Mouse (Mus musculus) myocyte (in vitro differentiated cells): ENCODE measurements around the gene Cldn15. TPM values are rescaled to one million over a fixed set of nuclear protein-coding genes. Genes with fewer than 3 reads are reported as not detected.

Experiments used
- H3K27me3 ChIP-seq: one replicate; pipeline ENCODE4 v1.6.1; 2011; ENCODE audit not compliant: control insufficient read depth, insufficient read depth, insufficient read length
- H3K36me3 ChIP-seq: one replicate; pipeline ENCODE4 v1.6.1; 2011; ENCODE audit not compliant: control insufficient read depth, insufficient read depth
- H3K4me2 ChIP-seq: one replicate; pipeline ENCODE4 v1.6.1; 2011; ENCODE audit warnings: low read depth, control low read depth
- H3K4me3 ChIP-seq: one replicate; pipeline ENCODE4 v1.5.1; 2011; ENCODE audit warnings: mild to moderate bottlenecking, control low read depth, moderate library complexity
- H3K79me2 ChIP-seq: one replicate; pipeline ENCODE4 v1.6.1; 2011; ENCODE audit not compliant: control insufficient read depth, insufficient read depth
- H3ac ChIP-seq: one replicate; pipeline ENCODE4 v1.6.1; 2011; ENCODE audit not compliant: control insufficient read depth, insufficient read length
- CEBPB ChIP-seq: IDR thresholded peaks from 2 replicates; pipeline ENCODE4 v1.6.1; 2011; ENCODE audit warnings: mild to moderate bottlenecking, moderate library complexity; ENCODE audit not compliant: poor library complexity, insufficient read depth, severe bottlenecking
- E2F4 ChIP-seq: IDR thresholded peaks from one replicate; pipeline ENCODE4 v1.6.1; 2011; ENCODE audit warnings: mild to moderate bottlenecking, control low read depth, moderate library complexity; ENCODE audit not compliant: insufficient read depth
- MAX ChIP-seq: IDR thresholded peaks from one replicate; pipeline ENCODE4 v1.6.1; 2011; ENCODE audit warnings: low read depth, mild to moderate bottlenecking, control low read depth
- MYOD1 ChIP-seq, 3 experiments: IDR thresholded peaks; one replicate each; pipeline ENCODE4 v1.6.1; 2011; ENCODE audit warnings: control low read depth in 2 of 3, low read depth in 2 of 3, mild to moderate bottlenecking in 2 of 3, moderate library complexity in 1 of 3; ENCODE audit not compliant: insufficient read length in 2 of 3, control insufficient read depth in 1 of 3
- MYOG ChIP-seq, 3 experiments: IDR thresholded peaks; one replicate each; pipeline ENCODE4 v1.6.1; 2011; ENCODE audit warnings: control low read depth in 2 of 3, low read depth in 2 of 3, mild to moderate bottlenecking in 2 of 3; ENCODE audit not compliant: insufficient read length in 2 of 3, control insufficient read depth in 1 of 3, insufficient read depth in 1 of 3
- POLR2A ChIP-seq: IDR thresholded peaks from one replicate; pipeline ENCODE4 v1.6.1; 2011; ENCODE audit warnings: low read depth, mild to moderate bottlenecking, control low read depth, moderate library complexity; ENCODE audit not compliant: insufficient read length
- POLR2AphosphoS2 ChIP-seq: IDR thresholded peaks from one replicate; pipeline ENCODE4 v1.6.1; 2011; ENCODE audit warnings: low read depth, control low read depth; ENCODE audit not compliant: insufficient read length
- REST ChIP-seq: IDR thresholded peaks from one replicate; pipeline ENCODE4 v1.6.1; 2011; ENCODE audit warnings: mild to moderate bottlenecking, control low read depth, moderate library complexity; ENCODE audit not compliant: insufficient read depth, insufficient read length
- SRF ChIP-seq: IDR thresholded peaks from one replicate; pipeline ENCODE4 v1.6.1; 2011; ENCODE audit warnings: low read depth; ENCODE audit not compliant: control insufficient read depth, insufficient read length
- TCF12 ChIP-seq: IDR thresholded peaks from one replicate; pipeline ENCODE4 v1.6.1; 2011; ENCODE audit warnings: mild to moderate bottlenecking, control low read depth; ENCODE audit not compliant: poor library complexity, insufficient read depth, severe bottlenecking
- TCF3 ChIP-seq: IDR thresholded peaks from one replicate; pipeline ENCODE4 v1.6.1; 2011; ENCODE audit warnings: low read depth, control low read depth; ENCODE audit not compliant: insufficient read length
- USF1 ChIP-seq: IDR thresholded peaks from one replicate; pipeline ENCODE4 v1.6.1; 2011; ENCODE audit warnings: low read depth, mild to moderate bottlenecking, control low read depth, moderate library complexity
- polyA plus RNA-seq: library from polyadenylated mRNA; unstranded; fragments of >200 nt; fragmentation: generic; extraction: Trizol; gene quantifications from one replicate; pipeline ENCODE4 v1.2.1, GENCODE M21; 2012; ENCODE audit warnings: missing spikeins

The Cldn15 gene
- 0.23 TPM for polyA plus RNA-seq

DNA sequence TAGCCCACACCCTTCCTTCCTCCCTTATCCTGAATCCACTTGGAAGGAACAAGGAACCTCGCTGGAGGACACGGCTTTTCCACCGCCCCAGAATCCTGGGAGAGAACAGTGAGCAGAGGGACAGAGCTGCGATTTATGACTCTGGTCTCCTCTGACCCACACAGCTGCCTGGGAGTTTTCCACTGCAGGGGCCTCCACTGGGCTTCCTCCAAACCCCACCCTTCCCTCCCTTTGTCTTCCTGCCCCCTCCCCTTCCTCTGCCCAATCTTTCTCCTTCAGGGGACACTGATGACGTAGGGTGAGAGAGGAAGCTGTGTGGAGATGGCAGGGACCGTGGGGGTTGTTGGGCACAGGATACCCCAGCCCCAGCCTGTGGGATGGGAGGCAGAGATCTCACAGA, at the start of gene Cldn15:
TSS of gene Cldn15 (plus strand) at position 286 of the 400 bp plus-strand sequence.
- TF ChIP-seq REST (no peak), POLR2AphosphoS2 (peak; percentile 32)
- H3K4me2 ChIP-seq, result no peak within 1 kb of the TSS

GRCm38 (mm10) chr5:136917613-136918242, 48.7 kb upstream of the Cldn15 start:
- Histone ChIP-seq H3K79me2 (no peaks in the 10 kb centered on the region), H3K4me3 (no peak overlapping the region), H3K4me2 (no peak overlapping the region), H3K27me3 (no peaks in the 10 kb centered on the region), H3ac (no peak overlapping the region), H3K36me3 (peaks cover 3% of the 10 kb centered on the region)
- TF ChIP-seq POLR2AphosphoS2, result no peak
- TF ChIP-seq TCF12, result no peak
- no peak for TF ChIP-seq SRF
- TF ChIP-seq REST, result no peak
- no peak for TF ChIP-seq USF1
- TF ChIP-seq E2F4, result no peak
- no peak for TF ChIP-seq TCF3
- no peak for TF ChIP-seq CEBPB
- TF ChIP-seq POLR2A, result no peak
- TF ChIP-seq MYOG (IDR thresholded peaks at IDR 0.05; ENCODE audit: control insufficient read depth in 1 of 3, insufficient read depth in 1 of 3, insufficient read length in 2 of 3, low read depth in 2 of 3), result no peak
- TF ChIP-seq MYOD1 (IDR thresholded peaks at IDR 0.05; ENCODE audit: control insufficient read depth in 1 of 3, insufficient read length in 2 of 3, low read depth in 2 of 3), result no peak
- TF ChIP-seq MAX, result no peak

More for the DNA sequence above, at the start of gene Cldn15:
- Histone ChIP-seq H3K4me3 (no peak within 1 kb of the TSS), H3ac (no peak within 1 kb of the TSS), H3K27me3 (no peaks in the 10 kb centered on the region), H3K79me2 (no peaks in the 10 kb centered on the region), H3K36me3 (no peaks in the 10 kb centered on the region)

DNA sequence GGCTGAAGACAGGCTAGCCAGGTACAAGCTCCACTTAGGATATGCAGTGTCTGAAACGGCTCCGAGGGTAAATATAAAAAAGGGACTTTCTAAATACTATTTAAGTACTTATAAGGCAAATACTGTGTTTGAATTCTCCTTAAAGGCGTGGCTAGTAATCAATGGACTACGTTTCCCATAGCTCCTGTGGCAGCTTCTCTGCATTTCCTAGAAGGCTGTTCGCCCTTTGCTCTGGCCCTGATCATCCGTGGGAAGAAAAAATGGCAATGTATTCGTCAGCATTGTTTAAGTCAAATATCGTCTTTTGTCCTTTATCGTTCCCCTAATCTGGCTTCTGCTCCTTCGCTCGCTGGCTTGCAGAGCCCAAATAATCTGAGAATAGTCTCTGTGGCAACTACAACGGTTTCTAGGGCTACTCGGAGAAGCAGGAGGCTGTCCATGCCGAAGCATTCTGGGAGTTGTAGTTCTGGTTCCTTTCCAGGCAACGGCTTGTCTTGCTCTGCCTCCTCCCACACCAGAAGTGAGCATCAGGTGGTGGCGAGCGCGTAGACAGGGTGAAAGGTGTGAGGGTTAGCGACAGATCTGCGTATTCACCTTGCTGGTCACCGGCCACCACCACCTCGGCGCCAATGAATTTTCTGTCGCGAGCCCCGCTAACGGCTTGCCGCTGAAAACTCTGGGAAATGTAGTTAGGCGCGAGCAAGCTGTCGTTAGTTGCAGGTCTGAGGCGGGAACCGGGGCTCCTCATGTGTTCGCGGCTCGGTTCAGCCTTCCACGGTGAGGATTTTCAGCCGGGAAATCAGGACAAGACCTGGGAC, 47.6 kb upstream of the Cldn15 start:
- peak overlapping the region; percentile 66 for H3K4me3 ChIP-seq
- H3ac ChIP-seq, result peak overlapping the region; percentile 44
- H3K4me2 ChIP-seq, result peak overlapping the region; percentile 79
- no peaks in the 10 kb centered on the region for H3K36me3 ChIP-seq
- no peaks in the 10 kb centered on the region for H3K27me3 ChIP-seq
- TF ChIP-seq SRF (no peak), POLR2AphosphoS2 (peak; percentile 81), MYOD1 (IDR thresholded peaks at IDR 0.05; ENCODE audit: control insufficient read depth in 1 of 3, insufficient read length in 2 of 3, low read depth in 2 of 3) (no peak), MYOG (IDR thresholded peaks at IDR 0.05; ENCODE audit: control insufficient read depth in 1 of 3, insufficient read depth in 1 of 3, insufficient read length in 2 of 3, low read depth in 2 of 3) (no peak), TCF3 (no peak), E2F4 (peak; percentile 61), USF1 (no peak), CEBPB (no peak), REST (no peak), TCF12 (no peak), MAX (no peak), POLR2A (peak; percentile 41)
- H3K79me2 ChIP-seq, result no peaks in the 10 kb centered on the region

DNA sequence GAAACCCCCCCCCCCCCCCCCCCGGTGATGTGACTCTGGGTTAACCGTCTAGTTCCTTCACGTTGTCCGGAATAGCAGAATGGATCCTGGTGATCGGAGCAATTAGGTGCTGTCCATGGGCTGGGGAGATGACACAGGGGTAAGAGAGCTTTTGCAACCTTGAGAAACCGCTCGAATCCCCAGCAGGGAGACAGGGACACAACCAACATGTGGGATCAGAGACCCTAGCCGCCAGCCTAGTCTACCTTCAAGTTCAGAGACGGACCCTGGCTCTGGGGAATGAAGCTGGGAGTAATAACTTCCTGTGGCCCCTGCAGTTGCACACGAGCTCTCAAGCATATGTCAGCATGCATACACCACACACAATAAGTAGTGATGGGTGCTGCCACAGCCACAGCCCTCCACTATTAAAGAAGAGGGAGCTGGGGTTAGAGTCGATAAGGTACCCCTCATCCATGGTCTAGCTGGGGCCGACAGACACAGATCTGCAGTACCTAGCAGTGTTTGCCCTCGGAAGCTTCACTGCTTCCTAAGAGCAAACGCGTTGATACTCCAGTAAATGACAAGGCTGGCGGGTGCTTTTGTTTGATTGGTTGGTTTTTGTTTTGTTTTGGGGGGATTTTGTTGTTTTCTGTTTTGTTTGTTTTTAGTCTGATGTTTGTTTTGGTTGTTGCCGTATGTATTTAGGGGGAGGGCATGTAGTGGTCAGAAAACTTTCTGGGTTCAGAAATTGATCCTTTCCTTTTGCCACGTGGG, 46.7 kb upstream of the Cldn15 start:
- no peaks in the 10 kb centered on the region for H3K79me2 ChIP-seq
- no peaks in the 10 kb centered on the region for H3K27me3 ChIP-seq
- no peaks in the 10 kb centered on the region for H3K36me3 ChIP-seq
- peak overlapping the region; percentile 66 for H3K4me3 ChIP-seq
- TF ChIP-seq E2F4 (no peak), CEBPB (no peak), TCF12 (no peak), TCF3 (no peak), REST (no peak), MYOD1 (IDR thresholded peaks at IDR 0.05; ENCODE audit: control insufficient read depth in 1 of 3, insufficient read length in 2 of 3, low read depth in 2 of 3) (no peak), USF1 (no peak)
- peak overlapping the region; percentile 79 for H3K4me2 ChIP-seq
- H3ac ChIP-seq, result peak overlapping the region; percentile 44
